Mouse (Mus musculus) limb, embryonic 11.5 days (tissue): ENCODE measurements at regions not wholly inside any gene's neighbourhood (a gene's known extent, or its start where the extent isn't known, plus 50 kb on each side); places are given as distances from the start of the nearest gene placed in this dataset.
"Not testable (repeated sequence)": the region's sequence is repeated elsewhere in the genome, so short reads cannot be mapped to it uniquely, and the experiment has no call there.

Experiments
- ATAC-seq: fragments of 200-750 bp; cut with Nextera tagmentation; 2 replicates; pipeline ENCODE4 v1.8.0; 2017; ENCODE audit warnings: low read depth; ENCODE audit not compliant: insufficient number of reproducible peaks, low FRiP score, low TSS enrichment
- DNase-seq: peaks from one replicate; pipeline ENCODE4 v3.0.0-alpha.2; 2015; ENCODE audit warnings: low spot score
- H3K27ac ChIP-seq: fragments of 300-500 bp; sonication (generic); replicated peaks from 2 replicates; pipeline ENCODE4 v1.5.1; 2014; ENCODE audit warnings: low read depth, mild to moderate bottlenecking, low read length
- H3K27me3 ChIP-seq: fragments of 300-500 bp; sonication (generic); 2 replicates; pipeline ENCODE4 v1.6.1; 2014; ENCODE audit warnings: mild to moderate bottlenecking, low read length, mixed read lengths; ENCODE audit not compliant: control insufficient read depth, insufficient read depth
- H3K36me3 ChIP-seq: fragments of 300-500 bp; sonication (generic); 2 replicates; pipeline ENCODE4 v1.6.1; 2014; ENCODE audit warnings: mild to moderate bottlenecking, low read length, moderate library complexity, mixed read lengths; ENCODE audit not compliant: control insufficient read depth, insufficient read depth
- H3K4me1 ChIP-seq: fragments of 300-500 bp; sonication (generic); 2 replicates; pipeline ENCODE4 v1.6.1; 2014; ENCODE audit warnings: low read length, mixed read lengths; ENCODE audit not compliant: control insufficient read depth, insufficient read depth
- H3K4me2 ChIP-seq: fragments of 300-500 bp; sonication (generic); 2 replicates; pipeline ENCODE4 v1.6.1; 2014; ENCODE audit warnings: low read depth, mild to moderate bottlenecking, moderate library complexity; ENCODE audit not compliant: severe bottlenecking
- H3K4me3 ChIP-seq: fragments of 300-500 bp; sonication (generic); 2 replicates; pipeline ENCODE4 v1.5.1; 2014; ENCODE audit warnings: low read depth, low read length
- H3K9ac ChIP-seq: fragments of 300-500 bp; sonication (generic); 2 replicates; pipeline ENCODE4 v1.6.1; 2014; ENCODE audit warnings: mild to moderate bottlenecking, low read length
- H3K9me3 ChIP-seq: fragments of 300-500 bp; sonication (generic); 2 replicates; pipeline ENCODE4 v1.6.1; 2016; ENCODE audit warnings: low read length; ENCODE audit not compliant: control insufficient read depth
- WGBS: fragments of 180-500 bp; shearing (Covaris S2); extraction: QIAGEN DNeasy Blood & Tissue Kit; methylation state at CpG from one replicate; pipeline ENCODE4 v1.1.7; 2014; 5-methylcytosine and 5-hydroxymethylcytosine counted together

DNA sequence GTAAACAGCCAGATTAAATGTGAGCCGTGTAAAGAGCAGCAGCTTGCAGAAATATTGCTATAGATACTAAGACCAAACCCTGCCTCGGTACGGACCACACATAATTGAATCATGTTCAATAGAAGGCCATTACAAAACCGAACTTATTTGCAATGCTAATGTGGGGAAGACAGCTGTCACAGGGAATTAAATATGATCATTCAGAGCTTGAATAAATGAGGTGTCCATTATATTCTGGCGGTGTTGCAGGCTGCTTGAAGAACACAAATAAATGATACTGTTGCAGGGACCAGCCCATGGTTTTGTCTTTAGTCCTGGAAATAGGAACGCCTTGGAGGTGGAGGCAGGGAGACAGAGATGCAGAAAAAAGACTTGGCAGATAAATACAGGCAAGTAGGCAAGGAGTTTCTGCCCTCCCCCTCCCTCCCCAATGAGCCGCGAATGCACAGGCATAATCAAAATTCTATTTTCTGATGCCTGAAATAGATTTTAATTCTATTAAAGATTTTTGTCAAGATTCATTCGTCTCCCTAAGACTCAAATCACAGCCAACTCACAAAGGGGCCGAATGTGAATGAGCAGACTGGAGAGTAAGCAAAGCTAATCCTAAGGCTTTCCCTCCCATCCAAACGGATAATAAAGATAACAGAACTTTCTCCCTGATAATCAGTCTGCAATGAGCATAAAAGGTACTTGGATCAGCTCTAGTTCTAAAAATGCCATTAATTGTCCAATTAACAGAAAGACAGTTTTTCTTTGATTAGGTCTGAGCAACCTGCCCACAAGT, 147.6 kb downstream of the Brms1l start:
- Histone ChIP-seq H3K9me3 (no peaks in the 10 kb centered on the region), H3K9ac (no peak overlapping the region), H3K4me2 (no peak overlapping the region), H3K27ac (no peak overlapping the region), H3K4me1 (no peaks in the 10 kb centered on the region), H3K4me3 (no peak overlapping the region), H3K27me3 (no peaks in the 10 kb centered on the region), H3K36me3 (no peaks in the 10 kb centered on the region)
- WGBS: 83% methylated on average over 11 of the region's 11 CpGs
- ATAC-seq (no peak), DNase-seq (no peak)

DNA sequence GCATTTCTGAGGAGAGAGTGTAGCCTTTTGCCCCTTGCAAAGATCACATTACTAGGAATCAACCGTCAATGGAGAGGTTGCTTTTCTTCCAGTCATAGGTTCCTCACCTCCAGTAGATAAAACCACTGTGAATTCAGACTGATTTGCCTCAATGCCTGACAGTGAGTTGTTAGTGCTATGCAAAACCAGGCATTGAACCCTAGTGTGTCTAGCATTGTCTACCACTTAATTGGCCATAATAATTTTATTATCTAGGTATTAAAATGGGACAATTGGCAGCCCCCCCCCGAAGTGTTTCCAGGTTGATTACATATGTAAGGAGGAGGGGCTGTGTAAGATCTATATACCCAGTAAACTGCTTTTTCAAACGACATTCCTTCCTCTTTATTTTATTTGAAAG, 147.0 kb downstream of the Brms1l start:
- Histone ChIP-seq H3K4me2 (no peak overlapping the region), H3K9me3 (no peaks in the 10 kb centered on the region)
- ATAC-seq: no peak

DNA sequence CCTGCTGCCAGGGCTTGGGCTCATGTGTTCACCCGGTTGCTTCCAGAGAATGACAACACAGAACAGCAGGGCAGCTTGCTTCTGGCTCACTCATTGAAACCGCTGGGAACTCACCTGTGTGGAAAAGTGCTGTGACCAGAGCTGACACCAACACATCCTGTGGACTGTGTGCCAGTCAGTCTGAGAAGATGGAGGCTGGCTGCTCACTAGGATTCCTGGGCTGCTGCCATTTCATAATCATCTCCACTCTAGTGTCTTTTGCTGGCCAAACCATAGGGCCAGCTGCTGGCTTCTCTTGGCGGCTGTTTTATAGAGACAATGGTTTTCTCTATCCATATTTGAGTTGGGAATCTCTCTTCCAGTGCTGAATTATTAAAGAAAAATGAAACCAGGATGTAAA, 138.1 kb downstream of the Brms1l start:
- Histone ChIP-seq H3K36me3 (no peaks in the 10 kb centered on the region), H3K4me1 (no peaks in the 10 kb centered on the region), H3K9ac (no peak overlapping the region), H3K9me3 (no peaks in the 10 kb centered on the region), H3K4me3 (no peak overlapping the region), H3K27ac (no peak overlapping the region), H3K4me2 (no peak overlapping the region), H3K27me3 (no peaks in the 10 kb centered on the region)
- DNase-seq (no peak), ATAC-seq (no peak)
- 87% methylated on average over 3 of the region's 3 CpGs for WGBS

More for the DNA sequence above, 147.0 kb downstream of the Brms1l start:
- no peaks in the 10 kb centered on the region for H3K4me1 ChIP-seq
- H3K9ac ChIP-seq: no peak overlapping the region
- H3K27me3 ChIP-seq: no peaks in the 10 kb centered on the region
- H3K36me3 ChIP-seq: no peaks in the 10 kb centered on the region
- no peak for DNase-seq
- H3K4me3 ChIP-seq: no peak overlapping the region
- H3K27ac ChIP-seq: no peak overlapping the region
- 76% methylated on average over 3 of the region's 3 CpGs for WGBS

DNA sequence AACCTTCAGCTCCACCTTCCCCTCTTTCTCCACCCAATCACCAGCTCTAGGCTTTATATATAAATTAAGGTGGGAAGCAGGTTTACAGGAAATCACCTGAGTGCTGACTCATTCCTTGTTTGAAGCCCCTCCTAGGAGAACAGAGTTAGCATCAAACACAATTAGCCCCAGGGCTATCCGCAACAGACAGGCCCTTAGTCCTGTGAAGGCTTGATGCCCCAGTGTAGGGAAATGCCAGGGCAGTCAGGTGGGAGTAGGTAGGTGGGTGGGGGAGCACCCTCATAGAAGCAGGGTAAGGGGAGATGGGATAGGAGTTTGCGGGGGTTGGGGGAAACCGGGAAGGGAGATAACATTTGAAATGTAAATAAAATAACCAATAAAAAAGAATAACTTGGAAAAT, 123.2 kb downstream of the Brms1l start:
- H3K27me3 ChIP-seq, H3K4me1 ChIP-seq, ATAC-seq, H3K4me2 ChIP-seq, H3K27ac ChIP-seq, H3K9me3 ChIP-seq, H3K4me3 ChIP-seq, H3K9ac ChIP-seq, H3K36me3 ChIP-seq, DNase-seq: not testable (repeated sequence)
- 92% methylated on average over 3 of the region's 3 CpGs for WGBS

DNA sequence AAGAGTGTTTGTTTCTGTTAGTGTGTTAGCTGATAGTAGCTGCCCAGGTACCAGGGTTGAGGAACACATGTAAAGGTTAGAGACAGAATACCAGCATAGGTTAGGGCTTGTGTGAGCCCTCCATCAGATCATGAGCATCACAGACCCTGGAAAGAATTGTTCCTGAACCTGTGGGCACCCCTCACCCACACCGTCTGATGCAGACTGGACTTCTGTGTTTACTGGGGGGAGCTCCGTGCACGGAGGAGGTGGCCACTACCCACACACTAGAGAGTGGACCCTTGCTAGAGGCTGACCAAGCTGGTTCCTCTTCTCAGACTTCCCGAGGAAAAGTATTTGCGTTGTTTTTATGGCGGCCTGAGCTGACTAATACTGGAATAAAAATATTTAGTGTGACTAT, 104.4 kb downstream of the Brms1l start:
- DNase-seq (no peak), ATAC-seq (no peak)
- WGBS: 89% methylated on average over 6 of the region's 6 CpGs

DNA sequence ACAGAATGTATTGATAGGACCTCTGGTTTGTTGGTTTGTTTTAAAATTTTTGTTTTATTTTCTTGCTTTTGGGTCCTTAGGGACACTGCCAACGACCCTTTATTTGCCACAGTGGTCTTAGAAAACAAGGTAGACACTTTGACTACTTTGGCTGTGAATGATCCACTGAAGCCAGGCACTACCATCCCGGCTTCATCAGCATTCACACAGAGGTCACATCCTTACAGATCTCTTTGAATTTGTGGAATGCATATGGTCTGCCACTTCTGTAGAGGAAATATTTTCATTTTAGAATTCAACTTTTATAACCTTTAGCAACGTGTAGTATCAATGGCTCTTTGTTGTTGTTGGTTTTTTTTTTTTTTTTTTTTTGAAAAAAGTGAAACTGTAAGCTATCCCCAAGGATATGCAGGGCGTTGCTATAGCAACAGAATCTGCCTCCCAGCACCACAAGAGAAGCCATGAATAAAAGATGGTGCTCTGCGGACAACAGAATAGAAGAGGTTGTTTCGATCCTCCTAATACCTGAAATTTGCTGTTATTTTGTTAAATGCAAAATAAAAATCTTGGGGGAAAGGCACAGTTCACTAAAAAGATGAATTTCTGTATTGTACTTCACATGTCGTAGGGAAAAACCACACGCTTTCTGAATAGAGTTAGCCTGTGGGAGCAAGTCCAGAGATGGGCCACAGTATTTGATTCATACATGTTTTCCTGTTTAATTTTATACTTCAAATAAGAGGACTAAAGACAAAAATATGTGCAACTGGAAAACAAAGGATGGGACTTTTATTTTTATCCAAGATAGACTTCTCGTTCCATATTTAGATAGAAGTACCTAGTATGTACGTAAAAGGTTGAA, 103.4 kb downstream of the Brms1l start:
- ATAC-seq (no peak), DNase-seq (no peak)
- H3K9me3 ChIP-seq: no peaks in the 10 kb centered on the region
- H3K27me3 ChIP-seq: no peaks in the 10 kb centered on the region
- H3K4me2 ChIP-seq: no peak overlapping the region
- H3K27ac ChIP-seq: no peak overlapping the region
- H3K9ac ChIP-seq: no peak overlapping the region
- WGBS: 73% methylated on average over 10 of the region's 10 CpGs
- no peaks in the 10 kb centered on the region for H3K4me1 ChIP-seq
- H3K4me3 ChIP-seq: no peak overlapping the region
- no peaks in the 10 kb centered on the region for H3K36me3 ChIP-seq

More for the DNA sequence above, 104.4 kb downstream of the Brms1l start:
- H3K9me3 ChIP-seq: no peaks in the 10 kb centered on the region
- H3K4me1 ChIP-seq: no peaks in the 10 kb centered on the region
- no peak overlapping the region for H3K4me3 ChIP-seq
- no peaks in the 10 kb centered on the region for H3K36me3 ChIP-seq
- no peak overlapping the region for H3K27ac ChIP-seq
- H3K27me3 ChIP-seq: no peaks in the 10 kb centered on the region
- H3K9ac ChIP-seq: no peak overlapping the region
- H3K4me2 ChIP-seq: no peak overlapping the region

DNA sequence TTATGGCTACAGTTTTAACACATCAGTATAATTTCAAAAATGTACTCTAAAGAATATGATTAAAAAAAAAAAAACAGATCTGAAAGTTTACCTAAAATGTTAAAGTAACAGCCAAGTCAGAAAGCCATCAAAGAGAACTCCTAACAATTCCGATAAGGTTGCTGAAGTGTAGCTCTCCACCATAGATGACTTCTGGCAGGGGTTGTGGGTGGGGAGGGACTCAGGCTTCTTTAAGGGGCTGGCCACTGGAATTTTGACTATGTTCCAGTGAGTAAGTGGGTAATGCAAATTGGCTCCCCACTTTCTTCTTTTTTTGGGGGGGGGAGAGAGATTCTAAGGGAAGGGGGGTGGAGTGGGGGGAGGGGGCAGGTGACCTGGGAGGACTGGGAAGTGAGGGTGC, 98.0 kb downstream of the Brms1l start:
- Histone ChIP-seq H3K27ac (no peak overlapping the region), H3K36me3 (no peaks in the 10 kb centered on the region), H3K4me3 (no peak overlapping the region), H3K9me3 (no peaks in the 10 kb centered on the region), H3K4me2 (no peak overlapping the region), H3K9ac (no peak overlapping the region), H3K27me3 (no peaks in the 10 kb centered on the region), H3K4me1 (no peaks in the 10 kb centered on the region)
- ATAC-seq (no peak), DNase-seq (no peak)
- 69% methylated on average over 1 of the region's 1 CpGs for WGBS

DNA sequence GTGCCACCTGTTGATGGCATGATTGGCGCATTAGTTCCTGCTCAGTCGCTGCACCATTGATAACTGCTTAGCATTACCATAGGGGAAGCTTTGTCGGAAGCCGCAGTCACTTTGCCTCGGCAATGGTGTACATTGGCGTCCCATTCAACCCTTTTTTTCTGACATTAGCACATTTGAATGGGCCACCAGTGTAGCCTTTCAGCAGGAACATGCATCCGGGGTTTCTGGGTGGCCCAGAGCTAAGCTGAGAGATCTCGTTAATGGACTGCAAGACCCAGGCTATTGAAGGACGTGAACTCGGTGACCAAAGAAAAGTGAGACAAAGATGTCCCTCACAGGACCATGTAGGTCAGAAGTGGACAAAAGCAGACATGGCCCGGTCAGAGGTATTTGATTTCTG, 97.3 kb downstream of the Brms1l start:
- no peaks in the 10 kb centered on the region for H3K27me3 ChIP-seq

More for the DNA sequence above, 97.3 kb downstream of the Brms1l start:
- H3K4me2 ChIP-seq: no peak overlapping the region
- DNase-seq (no peak), ATAC-seq (no peak)
- H3K4me3 ChIP-seq: no peak overlapping the region
- H3K36me3 ChIP-seq: no peaks in the 10 kb centered on the region
- H3K9me3 ChIP-seq: no peaks in the 10 kb centered on the region
- WGBS: 72% methylated on average over 11 of the region's 11 CpGs
- no peak overlapping the region for H3K9ac ChIP-seq
- no peaks in the 10 kb centered on the region for H3K4me1 ChIP-seq
- no peak overlapping the region for H3K27ac ChIP-seq
